Mouse (Mus musculus) midbrain, embryonic 15.5 days (tissue): ENCODE measurements around the gene Dennd6a. TPM values are rescaled to one million over a fixed set of nuclear protein-coding genes. Genes with fewer than 3 reads are reported as not detected.

Source experiments
- ATAC-seq: fragments of 200-750 bp; cut with Nextera tagmentation; replicated peaks from 2 replicates; pipeline ENCODE4 v1.8.0; 2017; ENCODE audit warnings: moderate TSS enrichment
- H3K27ac ChIP-seq: fragments of 300-500 bp; sonication (generic); 2 replicates; pipeline ENCODE4 v1.5.1; 2015; ENCODE audit warnings: mild to moderate bottlenecking, inconsistent platforms
- H3K27me3 ChIP-seq: fragments of 300-500 bp; sonication (generic); replicated peaks from 2 replicates; pipeline ENCODE4 v1.6.1; 2015; ENCODE audit warnings: inconsistent platforms
- H3K36me3 ChIP-seq: fragments of 300-500 bp; sonication (generic); replicated peaks from 2 replicates; pipeline ENCODE4 v1.6.1; 2015; ENCODE audit warnings: inconsistent platforms
- H3K4me1 ChIP-seq: fragments of 300-500 bp; sonication (generic); 2 replicates; pipeline ENCODE4 v1.6.1; 2015; ENCODE audit warnings: inconsistent platforms
- H3K4me2 ChIP-seq: fragments of 300-500 bp; sonication (generic); 2 replicates; pipeline ENCODE4 v1.6.1; 2015; ENCODE audit warnings: inconsistent platforms, mild to moderate bottlenecking, moderate library complexity
- H3K4me3 ChIP-seq: fragments of 300-500 bp; sonication (generic); 2 replicates; pipeline ENCODE4 v1.5.1; 2015; ENCODE audit warnings: mild to moderate bottlenecking, inconsistent platforms
- H3K9ac ChIP-seq: fragments of 300-500 bp; sonication (generic); 2 replicates; pipeline ENCODE4 v1.6.1; 2015; ENCODE audit warnings: mild to moderate bottlenecking, inconsistent platforms
- H3K9me3 ChIP-seq: fragments of 300-500 bp; sonication (generic); 2 replicates; pipeline ENCODE4 v1.6.1; 2016; ENCODE audit warnings: inconsistent platforms
- WGBS: fragments of 180-500 bp; shearing (Covaris S2); methylation state at CpG from one replicate; pipeline ENCODE4 v1.1.7; 2015; ENCODE audit warnings: mixed read lengths; 5-methylcytosine and 5-hydroxymethylcytosine counted together
- polyA plus RNA-seq: library from polyadenylated mRNA; unstranded; fragments of >200 nt; fragmentation: Nextera tagmentation; extraction: Ambion mirVana; gene quantifications from 2 replicates; pipeline ENCODE4 v1.2.1, GENCODE M21; 2015

Gene Dennd6a
- polyA plus RNA-seq, 1 experiment from 2014 or later: 18.5 TPM

- no peaks in the 10 kb centered on the region for H3K9me3 ChIP-seq
- peak overlapping the region; percentile 91 for H3K27ac ChIP-seq
- peak overlapping the region; percentile 65 for H3K4me3 ChIP-seq
- no peaks in the 10 kb centered on the region for H3K27me3 ChIP-seq
- peak overlapping the region; percentile 90 for H3K9ac ChIP-seq
- peaks cover 15% of the 10 kb centered on the region for H3K4me1 ChIP-seq
- ATAC-seq: peak; percentile 97
- under 1% methylated on average over 79 of the region's 79 CpGs for WGBS
- peak overlapping the region; percentile 81 for H3K4me2 ChIP-seq
- H3K36me3 ChIP-seq: 0 out of 2 replicates have a peak, but pooled peaks cover 3% of the 10 kb centered on the region
These were observed 6.0 kb downstream of the Dennd6a start for GRCm38 (mm10) chr14:26579346-26580343.

- Histone ChIP-seq H3K4me1 (peaks cover 15% of the 10 kb centered on the region), H3K9ac (no peak overlapping the region), H3K27me3 (no peaks in the 10 kb centered on the region), H3K36me3 (0 out of 2 replicates have a peak, but pooled peaks cover 3% of the 10 kb centered on the region), H3K4me2 (no peak overlapping the region), H3K27ac (no peak overlapping the region), H3K9me3 (no peaks in the 10 kb centered on the region), H3K4me3 (no peak overlapping the region)
- no peak for ATAC-seq
- 96% methylated on average over 3 of the region's 3 CpGs for WGBS
These were observed 10.0 kb downstream of the Dennd6a start for GRCm38 (mm10) chr14:26583645-26584044.

GRCm38 (mm10) chr14:26587116-26587515 lies 13.5 kb downstream of the Dennd6a start:
- Histone ChIP-seq H3K9ac (no peak overlapping the region), H3K36me3 (0 out of 2 replicates have a peak, but pooled peaks cover under 1% of the 10 kb centered on the region), H3K27ac (no peak overlapping the region), H3K4me1 (peaks cover 1% of the 10 kb centered on the region), H3K9me3 (no peaks in the 10 kb centered on the region), H3K4me2 (no peak overlapping the region), H3K4me3 (no peak overlapping the region), H3K27me3 (no peaks in the 10 kb centered on the region)
- no peak for ATAC-seq

- Histone ChIP-seq H3K36me3 (0 out of 2 replicates have a peak, but pooled peaks cover 3% of the 10 kb centered on the region), H3K4me1 (no peaks in the 10 kb centered on the region), H3K4me2 (no peak overlapping the region), H3K27ac (no peak overlapping the region), H3K9ac (no peak overlapping the region), H3K27me3 (no peaks in the 10 kb centered on the region), H3K9me3 (no peaks in the 10 kb centered on the region), H3K4me3 (no peak overlapping the region)
- no peak for ATAC-seq
These were observed 17.7 kb downstream of the Dennd6a start for GRCm38 (mm10) chr14:26591353-26591752.

- no peak overlapping the region for H3K4me3 ChIP-seq
- no peak overlapping the region for H3K27ac ChIP-seq
- no peaks in the 10 kb centered on the region for H3K9me3 ChIP-seq
- peaks cover 16% of the 10 kb centered on the region for H3K36me3 ChIP-seq
- H3K9ac ChIP-seq: no peak overlapping the region
- ATAC-seq: no peak
- no peak overlapping the region for H3K4me2 ChIP-seq
- 79% methylated on average over 2 of the region's 2 CpGs for WGBS
- H3K4me1 ChIP-seq: no peaks in the 10 kb centered on the region
- no peaks in the 10 kb centered on the region for H3K27me3 ChIP-seq
These were observed 19.7 kb downstream of the Dennd6a start for GRCm38 (mm10) chr14:26593281-26593895.

- H3K4me3 ChIP-seq: no peak overlapping the region
- no peak overlapping the region for H3K9ac ChIP-seq
- peaks cover 30% of the 10 kb centered on the region for H3K36me3 ChIP-seq
- ATAC-seq: no peak
- no peaks in the 10 kb centered on the region for H3K27me3 ChIP-seq
- H3K4me1 ChIP-seq: no peaks in the 10 kb centered on the region
- WGBS: 93% methylated on average over 7 of the region's 7 CpGs
- no peak overlapping the region for H3K27ac ChIP-seq
- H3K4me2 ChIP-seq: no peak overlapping the region
- no peaks in the 10 kb centered on the region for H3K9me3 ChIP-seq
These were observed 21.5 kb downstream of the Dennd6a start for GRCm38 (mm10) chr14:26595167-26595566.

- Histone ChIP-seq H3K4me3 (no peak overlapping the region), H3K4me1 (no peaks in the 10 kb centered on the region), H3K27me3 (no peaks in the 10 kb centered on the region), H3K9me3 (no peaks in the 10 kb centered on the region), H3K4me2 (no peak overlapping the region), H3K36me3 (peaks cover 30% of the 10 kb centered on the region), H3K27ac (no peak overlapping the region), H3K9ac (no peak overlapping the region)
- ATAC-seq: no peak
- WGBS: 92% methylated on average over 5 of the region's 5 CpGs
These were observed 22.2 kb downstream of the Dennd6a start for GRCm38 (mm10) chr14:26595695-26596365.

GRCm38 (mm10) chr14:26605354-26605753 lies 31.7 kb downstream of the Dennd6a start:
- no peaks in the 10 kb centered on the region for H3K9me3 ChIP-seq
- no peaks in the 10 kb centered on the region for H3K27me3 ChIP-seq
- ATAC-seq: no peak
- H3K4me1 ChIP-seq: no peaks in the 10 kb centered on the region
- no peak overlapping the region for H3K9ac ChIP-seq
- 87% methylated on average over 4 of the region's 4 CpGs for WGBS
- H3K27ac ChIP-seq: no peak overlapping the region
- no peak overlapping the region for H3K4me2 ChIP-seq
- no peak overlapping the region for H3K4me3 ChIP-seq
- peaks cover 47% of the 10 kb centered on the region; the same call in 1 of the 2 replicates for H3K36me3 ChIP-seq

GRCm38 (mm10) chr14:26609674-26610073 lies 36.0 kb downstream of the Dennd6a start:
- WGBS: 94% methylated on average over 1 of the region's 1 CpGs
- ATAC-seq: no peak
- H3K4me2 ChIP-seq: no peak overlapping the region
- no peak overlapping the region for H3K4me3 ChIP-seq
- H3K9me3 ChIP-seq: no peaks in the 10 kb centered on the region
- no peak overlapping the region for H3K27ac ChIP-seq
- no peaks in the 10 kb centered on the region for H3K27me3 ChIP-seq
- H3K36me3 ChIP-seq: peaks cover 61% of the 10 kb centered on the region; the same call in 1 of the 2 replicates
- H3K4me1 ChIP-seq: no peaks in the 10 kb centered on the region
- no peak overlapping the region for H3K9ac ChIP-seq

- H3K27me3 ChIP-seq: no peaks in the 10 kb centered on the region
- no peak overlapping the region for H3K27ac ChIP-seq
- no peak for ATAC-seq
- H3K9me3 ChIP-seq: no peaks in the 10 kb centered on the region
- H3K4me3 ChIP-seq: no peak overlapping the region
- no peaks in the 10 kb centered on the region for H3K4me1 ChIP-seq
- peaks cover 52% of the 10 kb centered on the region; the same call in 1 of the 2 replicates for H3K36me3 ChIP-seq
- no peak overlapping the region for H3K9ac ChIP-seq
- WGBS: 96% methylated on average over 4 of the region's 4 CpGs
- H3K4me2 ChIP-seq: no peak overlapping the region
These were observed 37.0 kb downstream of the Dennd6a start for GRCm38 (mm10) chr14:26610689-26611088.

GRCm38 (mm10) chr14:26625301-26625700 lies 51.6 kb downstream of the Dennd6a start:
- H3K27ac ChIP-seq: no peak overlapping the region
- H3K4me1 ChIP-seq: no peaks in the 10 kb centered on the region
- no peak overlapping the region for H3K4me2 ChIP-seq
- no peak for ATAC-seq
- 93% methylated on average over 4 of the region's 4 CpGs for WGBS
- no peaks in the 10 kb centered on the region for H3K9me3 ChIP-seq
- no peak overlapping the region for H3K9ac ChIP-seq
- no peak overlapping the region for H3K4me3 ChIP-seq
- peaks cover 54% of the 10 kb centered on the region for H3K36me3 ChIP-seq
- no peaks in the 10 kb centered on the region for H3K27me3 ChIP-seq

- H3K9me3 ChIP-seq: no peaks in the 10 kb centered on the region
- no peak overlapping the region for H3K4me3 ChIP-seq
- H3K27me3 ChIP-seq: no peaks in the 10 kb centered on the region
- WGBS: 95% methylated on average over 5 of the region's 5 CpGs
- H3K9ac ChIP-seq: no peak overlapping the region
- no peak overlapping the region for H3K4me2 ChIP-seq
- no peak for ATAC-seq
- H3K4me1 ChIP-seq: no peaks in the 10 kb centered on the region
- peaks cover 48% of the 10 kb centered on the region for H3K36me3 ChIP-seq
- no peak overlapping the region for H3K27ac ChIP-seq
These were observed 53.0 kb downstream of the Dennd6a start for GRCm38 (mm10) chr14:26626605-26627140.
